Mouse (Mus musculus): ENCODE measurements around the gene Rock2. TPM values are rescaled to one million over a fixed set of nuclear protein-coding genes. Genes with fewer than 3 reads are reported as not detected.

Rock2 gene
- total RNA-seq, 4 experiments from 2014 or later, result 71.9 to 88.8 (median 84.0) TPM

DNA sequence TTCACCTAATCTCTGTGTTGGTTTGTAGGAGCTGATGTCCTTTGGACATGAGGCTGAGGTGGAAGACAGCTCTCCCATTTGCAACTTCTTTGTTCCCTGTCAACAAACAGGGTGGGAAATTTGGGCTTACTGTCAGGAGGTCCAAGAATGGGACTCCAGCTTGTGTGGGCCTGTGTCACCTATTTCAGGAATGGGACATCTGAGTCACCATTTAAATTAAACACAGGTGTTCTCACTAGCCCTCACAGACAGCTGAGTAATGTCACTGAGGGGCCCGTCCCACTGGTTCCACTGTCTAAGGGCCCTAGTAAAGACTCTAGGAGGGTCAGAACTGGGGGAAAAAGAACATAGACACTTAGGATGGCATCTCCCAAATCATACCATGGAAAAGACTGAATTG, 22.7 kb upstream of the Rock2 start:
- no peak for DNase-seq (ENCODE audit: low spot score)

GRCm38 (mm10) chr12:16872926-16873464, 21.7 kb upstream of the Rock2 start:
- DNase-seq (ENCODE audit: low spot score), result no peak

DNA sequence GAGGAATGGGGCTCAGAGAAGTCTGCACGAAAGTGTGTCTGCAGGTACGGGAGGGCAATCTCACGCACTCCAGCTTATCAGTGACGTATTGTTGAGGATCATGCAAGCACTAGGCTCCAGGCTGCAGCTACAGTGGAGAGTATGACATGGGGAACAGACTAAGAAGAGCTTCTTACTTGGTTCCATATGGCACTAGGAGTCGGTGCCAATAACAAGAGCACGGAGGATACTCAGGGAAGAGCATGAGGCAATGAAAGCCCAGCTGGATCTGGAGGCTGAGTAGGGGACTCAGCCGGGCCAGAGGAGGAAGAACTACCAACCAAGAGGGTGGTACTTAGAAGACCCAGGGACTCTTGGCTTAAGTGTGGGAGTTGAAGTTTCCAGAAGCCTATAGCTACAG, 21.1 kb upstream of the Rock2 start:
- DNase-seq (ENCODE audit: low spot score), result no peak

- DNase-seq (ENCODE audit: low spot score), result no peak
Observed at GRCm38 (mm10) chr12:16874086-16874485, 20.6 kb upstream of the Rock2 start.

DNA sequence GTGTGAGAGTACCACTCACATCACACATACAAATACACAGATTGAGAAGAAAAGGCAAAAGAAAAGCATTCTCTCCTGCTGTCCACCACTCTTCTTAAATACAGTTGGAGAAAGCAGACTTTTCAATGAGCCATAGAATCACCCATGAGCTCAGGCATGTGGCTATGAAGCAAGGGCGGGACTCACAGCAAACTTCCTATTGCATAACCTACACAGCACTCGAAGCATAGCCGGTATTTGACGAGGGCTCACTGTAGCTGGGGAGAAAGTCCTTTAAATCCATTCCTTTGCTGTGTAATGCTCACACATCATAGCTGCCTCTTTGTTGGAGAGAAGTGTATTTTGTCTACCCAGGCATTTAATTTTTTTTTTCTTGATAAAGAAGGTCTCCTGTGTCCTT, 19.4 kb upstream of the Rock2 start:
- DNase-seq (ENCODE audit: low spot score), result no peak

GRCm38 (mm10) chr12:16875678-16876077, 19.0 kb upstream of the Rock2 start:
- DNase-seq (ENCODE audit: low spot score), result no peak

DNA sequence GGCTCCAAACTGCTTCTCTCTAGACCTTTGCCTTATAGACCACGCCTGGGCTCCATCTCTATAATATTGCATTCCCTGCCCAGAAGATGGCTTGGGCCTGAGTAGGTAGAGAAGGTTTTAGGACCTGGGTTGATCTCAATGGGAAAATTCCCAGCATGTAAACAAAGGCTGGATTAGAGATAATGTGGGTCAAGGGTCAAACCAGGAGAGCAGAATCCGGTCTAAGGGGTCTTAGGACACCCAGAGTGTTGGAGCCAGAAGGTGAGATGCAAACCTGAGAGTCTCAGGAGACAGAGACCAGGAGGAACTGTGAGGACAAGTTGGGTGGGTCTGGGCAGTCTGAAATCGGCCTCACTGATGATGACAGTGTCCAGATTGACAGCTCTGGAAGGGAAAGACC, 18.0 kb upstream of the Rock2 start:
- no peak for DNase-seq (ENCODE audit: low spot score)

- DNase-seq (ENCODE audit: low spot score), result no peak
Observed at GRCm38 (mm10) chr12:16877141-16877540, 17.6 kb upstream of the Rock2 start.

- DNase-seq (ENCODE audit: low spot score), result no peak
Observed at GRCm38 (mm10) chr12:16877679-16878078, 17.0 kb upstream of the Rock2 start.

GRCm38 (mm10) chr12:16879369-16879768, 15.3 kb upstream of the Rock2 start:
- no peak for DNase-seq (ENCODE audit: low spot score)

DNA sequence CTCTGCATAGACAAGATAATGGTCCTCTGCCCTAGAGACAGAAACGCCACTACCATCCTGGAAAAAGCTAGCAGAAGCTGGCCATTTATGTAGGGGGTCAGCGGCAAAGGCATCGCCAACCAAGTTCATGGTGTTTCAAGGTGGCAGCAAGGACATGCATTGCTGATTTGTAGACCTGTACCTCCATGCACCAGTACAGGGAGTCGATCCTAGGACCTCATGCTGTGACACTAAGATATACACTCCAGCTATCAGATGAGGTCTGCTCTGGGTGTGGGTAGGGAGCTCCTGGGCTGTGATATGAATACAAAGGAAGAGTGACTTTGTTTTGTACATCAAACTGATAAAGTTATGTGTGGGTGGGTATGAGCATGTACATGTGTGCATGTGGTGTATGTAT, 14.6 kb upstream of the Rock2 start:
- no peak for DNase-seq (ENCODE audit: low spot score)

DNA sequence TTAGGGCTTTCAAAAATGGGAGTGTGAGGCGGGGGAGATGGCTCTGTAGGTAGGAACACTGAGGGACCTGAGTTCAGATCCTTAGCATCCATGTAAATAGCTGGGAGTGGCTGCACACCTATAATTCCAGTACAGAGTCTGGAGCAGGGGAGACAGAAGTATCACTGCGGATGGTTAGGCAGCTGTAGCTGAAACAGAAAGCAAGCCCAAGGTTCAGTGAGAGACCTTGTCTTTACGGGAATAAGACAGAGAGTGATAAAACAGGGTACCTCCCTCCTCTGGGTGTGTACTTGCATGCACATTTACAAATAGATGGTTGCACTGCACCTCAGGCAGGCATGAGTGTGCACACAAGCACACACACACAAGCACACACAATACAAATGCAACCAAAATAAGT, 12.3 kb upstream of the Rock2 start:
- no peak for DNase-seq (ENCODE audit: low spot score)

- DNase-seq (ENCODE audit: low spot score), result no peak
Observed at GRCm38 (mm10) chr12:16883111-16883510, 11.6 kb upstream of the Rock2 start.

GRCm38 (mm10) chr12:16884534-16884933, 10.2 kb upstream of the Rock2 start:
- no peak for DNase-seq (ENCODE audit: low spot score)

- DNase-seq (ENCODE audit: low spot score), result no peak
Observed at GRCm38 (mm10) chr12:16886354-16886753, 8.3 kb upstream of the Rock2 start.

- DNase-seq (ENCODE audit: low spot score), result no peak
Observed at GRCm38 (mm10) chr12:16893039-16893438, 1.7 kb upstream of the Rock2 start.

DNA sequence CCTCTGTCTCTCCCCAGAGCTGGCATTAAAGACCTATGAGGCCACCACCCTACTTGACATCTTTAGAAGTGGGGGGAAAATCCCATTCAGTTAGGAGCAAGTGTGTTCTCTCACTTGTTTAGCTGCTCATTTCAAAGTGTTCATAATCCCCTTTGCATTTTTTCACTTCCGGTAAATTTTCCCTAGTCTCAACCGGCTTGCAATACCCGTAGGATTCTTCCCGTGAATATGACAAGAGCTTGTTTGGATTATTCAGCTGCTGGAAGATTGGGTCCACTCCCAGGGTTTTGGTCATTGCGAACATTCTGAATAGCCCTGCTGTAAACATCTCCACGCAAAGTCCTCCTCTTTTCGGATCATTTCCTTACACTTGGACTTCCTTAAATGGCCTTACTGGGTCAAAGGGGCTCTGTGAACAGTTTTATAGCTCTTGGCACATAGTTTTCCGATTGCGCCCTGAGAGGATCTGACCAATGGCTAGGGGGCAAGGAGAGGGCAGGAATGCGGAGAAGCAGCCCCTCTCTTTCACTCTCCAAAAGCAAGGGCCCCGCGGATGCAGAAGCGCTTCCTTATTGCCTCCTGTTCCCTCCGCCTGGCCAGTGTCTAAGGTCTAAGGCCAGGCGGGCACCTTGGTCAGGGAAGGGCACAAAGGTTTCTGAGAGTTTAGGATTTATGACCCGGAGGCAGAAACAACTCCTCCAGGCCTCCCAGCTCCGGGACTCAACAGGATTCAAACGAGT, 869 bp upstream of the Rock2 start:
- DNase-seq (ENCODE audit: low spot score), result peak; percentile 70

GRCm38 (mm10) chr12:16895221-16895928, 680 bp downstream of the Rock2 start:
- peak; percentile 59 for DNase-seq (ENCODE audit: low spot score)

DNA sequence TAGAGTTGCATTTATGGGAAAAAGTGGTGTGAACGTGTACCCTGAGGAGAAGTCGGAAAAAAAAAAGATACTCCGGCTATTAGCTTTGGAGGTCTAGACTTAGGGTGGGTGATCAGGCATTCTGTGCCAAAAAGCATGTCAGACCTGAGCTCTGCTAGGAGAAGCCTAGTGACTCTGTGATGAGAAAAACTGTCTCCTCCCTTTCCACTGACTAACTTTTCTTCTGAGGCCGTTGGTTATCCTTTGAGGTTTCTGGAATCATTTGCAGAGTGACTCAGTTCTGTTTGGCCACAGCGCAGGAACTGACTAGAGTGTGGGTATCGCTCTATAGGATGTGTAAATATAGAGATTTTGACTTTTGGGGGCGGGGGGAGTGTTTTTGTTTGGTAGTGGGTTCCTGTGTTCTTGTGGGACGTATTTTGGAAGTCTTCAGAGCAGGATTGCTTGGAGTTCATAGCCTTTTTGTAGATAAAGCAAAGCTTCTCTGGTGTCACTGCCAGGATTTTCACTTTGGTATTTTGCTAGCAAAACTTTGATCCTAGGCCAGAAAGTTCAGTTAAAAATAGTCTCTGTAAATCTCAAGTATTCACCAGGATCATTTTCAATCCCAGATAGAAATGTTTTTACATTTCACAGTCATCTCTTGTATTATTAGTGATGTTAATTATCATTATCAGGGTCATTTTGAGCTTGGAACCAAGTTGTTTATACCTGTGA, 1.5 kb downstream of the Rock2 start:
- peak; percentile 55 for DNase-seq (ENCODE audit: low spot score)

DNA sequence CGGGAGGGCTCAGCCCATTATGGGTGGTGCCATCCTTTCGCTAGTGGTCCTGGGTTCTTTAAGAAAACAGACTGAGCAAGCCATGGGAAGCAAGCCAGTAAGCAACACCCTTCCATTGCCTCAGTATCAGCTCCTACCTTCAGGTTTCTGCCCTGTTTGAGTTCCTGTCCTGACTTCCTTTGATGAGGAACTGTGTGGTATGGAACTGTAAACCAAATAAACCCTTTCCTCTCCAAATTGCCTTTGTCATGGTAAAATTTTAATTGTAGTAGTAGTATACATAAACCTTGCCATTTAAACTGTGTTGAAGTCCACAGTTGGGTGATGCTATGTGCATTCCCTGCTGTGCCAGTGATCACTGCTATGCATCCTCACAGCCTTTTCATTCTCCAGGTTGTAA, 2.5 kb downstream of the Rock2 start:
- no peak for DNase-seq (ENCODE audit: low spot score)

GRCm38 (mm10) chr12:16898221-16898620, 3.5 kb downstream of the Rock2 start:
- no peak for DNase-seq (ENCODE audit: low spot score)

DNA sequence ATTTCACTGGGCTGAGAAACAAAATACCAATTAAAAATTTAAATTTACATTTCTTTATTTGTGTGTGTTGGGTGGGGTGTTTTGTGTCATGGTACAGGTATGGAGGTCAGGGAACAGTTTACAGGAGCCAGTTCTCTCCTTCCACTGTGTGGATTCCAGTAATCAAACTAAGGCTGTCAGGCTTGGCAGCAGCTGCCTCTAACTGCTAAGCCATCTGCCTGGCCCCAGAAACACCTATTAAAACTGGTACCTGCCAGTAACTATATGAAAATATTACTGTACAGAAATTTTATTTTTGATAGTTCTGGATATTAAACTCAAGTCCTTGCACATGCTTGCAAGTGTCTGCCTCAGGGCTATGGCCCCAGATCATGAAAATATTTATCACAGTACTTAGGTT, 4.1 kb downstream of the Rock2 start:
- no peak for DNase-seq (ENCODE audit: low spot score)

Measured in heart, adult 8-10 months (tissue).